Mouse (Mus musculus): ENCODE measurements around the gene Ago3.

GRCm38 (mm10) chr4:126303877-126304276 is 125.5 kb downstream of the Ago3 start:
- peak; percentile 32; the same call in 1 of the 2 replicates for TF ChIP-seq CTCF (conservative IDR thresholded peaks at IDR 0.05; ENCODE audit: low read length)
- TF ChIP-seq NANOG (IDR thresholded peaks at IDR 0.05; ENCODE audit: borderline replicate concordance, low read length) = no peak

Data from E14TG2a.4 (cell line).